Mouse (Mus musculus) spleen, adult 2 months (tissue): ENCODE data around the gene Topaz1.

ENCODE experiments used
- CTCF ChIP-seq: fragments of 200-500 bp; IDR thresholded peaks from 2 replicates; pipeline ENCODE4 v1.5.1; 2011; ENCODE audit warnings: mild to moderate bottlenecking, inconsistent platforms; ENCODE audit not compliant: insufficient read depth, insufficient read length, insufficient replicate concordance; ENCODE audit errors: extremely low read depth
- POLR2A ChIP-seq: fragments of 200-500 bp; IDR thresholded peaks from 2 replicates; pipeline ENCODE4 v1.6.1; 2011; ENCODE audit warnings: low read depth, low read length, inconsistent platforms

GRCm38 (mm10) chr9:122843760-122844159 lies 96.6 kb downstream of the Topaz1 start, which contains the start of gene Gm35549:
- TF ChIP-seq CTCF: no peak
- no peak for TF ChIP-seq POLR2A
